Mouse (Mus musculus) c-Kit-negative CD71-positive TER-119-positive erythroid progenitor cells, embryonic 14.5 days (primary cell): ENCODE measurements at regions not wholly inside any gene's neighbourhood (a gene's known extent, or its start where the extent isn't known, plus 50 kb on each side); places are given as distances from the start of the nearest gene placed in this dataset.

Experiments used
- DNase-seq: peaks from one replicate; pipeline ENCODE4 v3.0.0-alpha.2; 2013; ENCODE audit warnings: low read depth, low spot score

GRCm38 (mm10) chr14:25052175-25052574 lies 406.8 kb upstream of the Zmiz1 start:
- DNase-seq: no peak

DNA sequence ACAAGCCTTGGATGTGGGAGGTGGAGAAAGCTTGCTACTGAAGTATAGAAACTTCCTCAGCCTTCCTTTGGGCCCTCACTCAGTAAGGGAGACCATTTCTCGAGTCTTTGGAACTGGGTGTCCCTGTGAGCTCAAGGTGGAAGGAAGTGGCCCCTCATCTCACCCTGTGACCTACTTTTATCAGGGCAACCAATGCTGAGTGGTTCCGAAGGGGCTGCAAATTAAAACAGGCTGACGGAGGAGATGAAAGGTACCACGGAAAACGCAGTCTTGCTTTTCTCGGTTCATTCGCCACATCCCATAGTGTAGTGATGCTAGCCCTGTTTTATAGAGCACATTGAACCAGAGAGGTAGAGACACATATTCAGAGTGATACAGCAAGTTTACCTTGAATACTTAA lies 399.6 kb upstream of the Zmiz1 start:
- no peak for DNase-seq

GRCm38 (mm10) chr14:25060285-25060684 lies 398.7 kb upstream of the Zmiz1 start:
- DNase-seq: no peak

DNA sequence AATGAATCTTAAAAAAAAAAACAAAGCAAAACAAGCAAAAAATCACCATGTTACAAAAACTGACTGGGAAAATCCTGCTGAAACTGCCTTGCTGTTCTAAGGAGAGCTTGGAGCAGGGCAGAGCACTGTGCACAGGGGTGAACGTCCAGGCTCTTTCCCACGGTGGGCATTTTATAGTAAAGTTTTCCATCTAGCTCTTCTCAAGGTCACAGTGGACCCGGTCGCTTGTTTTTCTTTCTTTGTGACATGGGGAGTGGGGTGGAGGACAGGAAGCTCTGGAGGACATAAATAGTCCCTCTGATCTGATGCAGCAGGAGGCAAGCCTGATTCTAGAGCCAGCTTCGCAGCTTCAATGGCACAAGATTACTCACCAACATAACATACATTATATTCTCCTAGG lies 395.9 kb upstream of the Zmiz1 start:
- DNase-seq: no peak

- no peak for DNase-seq
These were observed 394.6 kb upstream of the Zmiz1 start for GRCm38 (mm10) chr14:25064190-25064947.

DNA sequence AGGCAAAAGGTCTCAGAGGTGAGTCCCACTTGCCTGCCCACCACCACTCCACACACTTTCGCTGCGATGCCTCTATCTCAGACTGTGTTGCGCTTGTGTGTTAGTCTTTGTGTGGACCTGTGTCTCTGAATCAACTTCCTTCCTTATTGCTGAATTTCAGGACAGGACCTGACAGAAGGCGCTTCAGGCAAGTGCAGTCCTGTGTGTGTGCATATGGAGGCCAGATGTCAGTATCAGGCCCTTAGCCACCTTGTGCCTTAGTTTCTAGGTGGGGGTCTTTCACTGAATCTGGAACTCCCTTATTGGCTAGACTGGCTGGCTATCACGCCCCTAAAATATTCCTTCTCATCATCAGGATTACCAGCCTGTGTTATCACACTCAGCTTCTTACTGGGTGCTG lies 391.6 kb upstream of the Zmiz1 start:
- no peak for DNase-seq

GRCm38 (mm10) chr14:25068430-25068829 lies 390.6 kb upstream of the Zmiz1 start:
- DNase-seq: no peak

DNA sequence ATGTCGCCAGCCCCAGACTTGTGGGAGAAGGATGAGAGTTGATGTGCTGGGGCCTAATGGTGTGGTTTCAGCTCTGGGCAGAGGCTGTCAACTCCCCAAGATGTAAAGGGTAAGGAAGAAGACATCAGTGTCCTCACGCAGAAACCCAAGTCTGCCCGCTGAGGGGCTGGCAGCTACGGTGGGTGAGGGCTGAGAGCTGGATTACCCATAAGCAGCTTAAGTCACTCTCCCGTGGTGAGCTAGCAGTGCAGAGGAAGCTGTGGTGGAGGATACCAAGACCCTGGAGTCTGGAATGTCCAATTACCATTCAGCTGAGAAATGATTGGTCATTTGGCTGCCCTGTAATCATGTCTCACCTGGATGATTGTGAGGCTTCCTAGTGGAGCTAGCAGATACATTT lies 385.8 kb upstream of the Zmiz1 start:
- DNase-seq: no peak

GRCm38 (mm10) chr14:25074022-25074800 lies 384.8 kb upstream of the Zmiz1 start:
- no peak for DNase-seq

DNA sequence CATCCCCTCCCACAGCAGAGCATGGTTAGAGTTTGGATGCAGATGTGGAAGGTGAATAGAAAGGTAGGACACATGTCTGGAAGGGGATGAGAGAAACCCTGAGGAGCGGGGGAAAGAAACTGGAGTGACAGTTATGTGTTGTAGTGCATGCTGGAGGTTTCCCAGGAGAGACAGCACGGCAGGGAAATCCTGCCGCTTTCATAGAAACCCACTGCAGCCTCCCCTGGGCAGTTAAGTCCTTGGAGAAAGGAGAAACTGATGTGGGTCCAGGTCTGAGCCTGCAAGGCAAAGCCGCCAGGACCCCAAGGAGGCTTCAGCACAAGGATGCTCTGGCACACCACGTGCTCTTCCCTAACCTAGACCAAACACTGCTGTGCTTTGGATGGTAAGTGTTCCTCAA lies 384.1 kb upstream of the Zmiz1 start:
- DNase-seq: no peak

GRCm38 (mm10) chr14:25080431-25080830 lies 378.6 kb upstream of the Zmiz1 start:
- no peak for DNase-seq

GRCm38 (mm10) chr14:25083847-25084246 lies 375.1 kb upstream of the Zmiz1 start:
- no peak for DNase-seq

DNA sequence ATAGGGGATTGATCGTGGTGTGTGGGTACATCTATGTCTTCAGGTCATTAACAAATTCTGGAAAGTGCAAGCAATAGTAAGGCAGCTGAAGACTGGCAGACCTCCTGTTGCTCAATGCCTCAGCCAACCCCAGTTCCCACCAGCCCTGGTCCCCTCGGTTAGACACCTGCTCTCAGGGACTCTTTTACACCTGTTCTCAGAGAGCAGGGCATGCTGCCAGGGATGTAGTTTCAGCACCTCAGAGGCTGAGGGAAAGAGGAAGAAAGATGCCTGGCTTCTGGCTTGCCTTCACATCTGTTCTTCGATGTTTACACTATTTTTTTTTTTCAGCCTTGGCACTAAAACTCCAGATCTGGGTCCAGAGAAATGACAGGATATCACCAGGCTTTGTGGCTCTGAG lies 362.2 kb upstream of the Zmiz1 start:
- DNase-seq: no peak

DNA sequence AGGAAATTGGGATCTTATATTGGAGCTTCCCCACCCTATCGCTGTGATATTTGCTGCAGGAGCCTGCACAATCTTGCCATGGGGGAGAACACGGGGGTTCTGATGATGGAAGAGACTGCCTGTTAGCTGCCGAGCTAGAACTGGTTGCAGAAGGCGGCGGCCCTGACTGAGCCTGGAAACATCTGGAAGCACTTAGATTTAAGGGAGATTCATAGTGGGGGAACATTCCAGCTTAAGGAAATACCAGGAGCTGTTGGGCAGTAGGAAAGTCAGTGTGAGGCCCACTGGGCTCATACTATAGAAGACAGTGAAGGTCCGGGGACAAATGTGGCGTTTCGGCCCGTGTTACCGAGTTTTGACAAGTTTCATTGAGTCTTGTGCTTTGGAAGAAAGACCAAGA lies 353.6 kb upstream of the Zmiz1 start:
- DNase-seq: no peak

DNA sequence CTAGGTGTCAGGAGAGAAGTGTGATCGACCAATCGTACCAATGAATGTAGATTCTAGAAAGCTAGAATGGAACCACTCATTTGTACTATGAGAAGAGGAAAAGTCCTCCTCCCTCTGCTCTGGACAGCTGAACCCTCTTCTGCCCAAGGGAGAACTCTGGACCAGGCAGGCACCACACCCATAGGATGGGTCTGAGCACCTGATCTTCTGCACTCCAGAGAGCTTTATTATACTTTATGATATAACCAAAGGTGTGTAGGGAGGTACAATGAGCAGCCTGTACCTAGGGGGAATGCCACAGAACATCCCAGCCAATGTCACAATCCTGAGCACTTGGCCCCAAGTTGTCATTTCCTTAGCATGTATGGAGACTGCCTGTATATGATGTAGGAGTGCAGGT lies 352.5 kb upstream of the Zmiz1 start:
- no peak for DNase-seq

- DNase-seq: no peak
These were observed 350.8 kb upstream of the Zmiz1 start for GRCm38 (mm10) chr14:25108101-25108652.

- no peak for DNase-seq
These were observed 350.2 kb upstream of the Zmiz1 start for GRCm38 (mm10) chr14:25108701-25109290.

DNA sequence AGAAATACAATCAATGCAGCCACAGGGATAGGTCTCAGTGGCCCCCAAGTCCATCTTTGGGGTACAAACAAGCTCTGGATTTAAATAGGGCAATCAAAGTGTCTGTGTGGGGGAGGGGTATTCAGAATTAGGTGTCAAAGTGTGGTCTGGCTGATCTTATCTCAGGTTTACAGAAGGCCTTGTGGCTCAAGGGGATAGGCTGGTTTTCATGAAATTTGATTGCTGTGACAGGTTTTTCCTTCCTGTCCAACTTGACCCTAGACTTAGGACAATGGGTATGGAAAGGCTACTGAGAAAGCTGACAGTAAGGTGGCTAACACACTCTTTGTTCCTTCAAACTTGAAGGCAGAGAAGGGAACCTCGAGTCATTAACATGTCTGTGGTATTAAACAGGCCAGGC lies 349.3 kb upstream of the Zmiz1 start:
- DNase-seq: no peak

DNA sequence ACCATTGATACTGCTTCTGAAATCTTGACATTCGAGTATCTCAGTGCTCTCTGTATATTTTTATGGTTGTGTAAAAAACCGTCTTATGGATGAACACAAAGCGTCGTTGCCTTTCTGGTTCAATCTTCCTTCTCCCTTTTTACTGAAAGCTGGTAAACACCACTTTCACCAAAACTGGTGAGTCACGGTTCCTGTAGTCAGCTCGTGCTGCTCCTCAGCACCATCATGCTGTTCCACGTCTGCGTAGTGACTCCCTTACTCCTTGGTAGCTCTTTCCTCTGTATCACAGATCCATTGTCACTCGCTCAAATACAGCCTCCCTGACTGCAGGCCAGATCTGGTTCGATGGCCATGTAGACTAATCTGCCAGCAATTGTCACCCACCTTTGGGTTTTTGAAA lies 346.2 kb upstream of the Zmiz1 start:
- DNase-seq: no peak

DNA sequence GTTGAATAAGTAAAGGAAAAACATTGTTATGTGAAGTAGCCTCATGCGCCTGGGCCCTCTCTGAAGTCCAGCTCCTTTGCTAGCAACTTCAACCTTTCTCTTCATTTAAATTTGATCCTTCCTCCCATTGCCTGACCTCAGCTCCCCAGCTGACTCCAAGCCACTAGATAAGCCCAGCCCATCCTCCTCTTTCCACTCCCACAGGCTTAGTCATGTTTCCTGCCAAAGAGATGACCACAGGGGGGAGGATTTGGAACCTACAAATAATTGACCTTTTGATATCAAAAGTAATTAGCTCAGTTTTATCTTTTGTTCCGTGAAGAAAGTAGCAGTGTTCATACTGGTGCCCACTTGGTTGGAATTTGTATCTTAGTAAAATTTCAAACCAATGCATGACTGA lies 345.7 kb upstream of the Zmiz1 start:
- no peak for DNase-seq

GRCm38 (mm10) chr14:25116424-25116823 lies 342.6 kb upstream of the Zmiz1 start:
- peak; percentile 30 for DNase-seq

DNA sequence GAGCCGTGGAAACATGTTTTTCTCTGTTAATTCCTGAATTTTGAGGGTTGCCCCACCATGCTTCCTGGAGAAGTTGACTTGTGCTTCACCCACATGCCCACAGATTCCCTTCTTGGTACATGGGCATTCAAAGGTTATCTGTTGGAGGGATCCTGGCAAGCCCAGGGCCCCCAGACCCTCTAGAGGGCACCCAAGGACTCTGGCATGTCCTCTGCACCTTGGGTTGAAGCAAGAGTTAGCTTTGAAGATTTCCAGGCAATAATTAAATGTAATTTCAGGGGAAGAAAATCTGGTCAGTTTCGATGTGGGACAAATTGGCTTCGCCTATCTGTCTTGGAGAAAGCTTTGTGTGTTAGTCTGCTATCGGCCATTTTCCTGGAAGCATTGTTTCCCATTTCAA lies 339.0 kb upstream of the Zmiz1 start:
- DNase-seq: no peak

DNA sequence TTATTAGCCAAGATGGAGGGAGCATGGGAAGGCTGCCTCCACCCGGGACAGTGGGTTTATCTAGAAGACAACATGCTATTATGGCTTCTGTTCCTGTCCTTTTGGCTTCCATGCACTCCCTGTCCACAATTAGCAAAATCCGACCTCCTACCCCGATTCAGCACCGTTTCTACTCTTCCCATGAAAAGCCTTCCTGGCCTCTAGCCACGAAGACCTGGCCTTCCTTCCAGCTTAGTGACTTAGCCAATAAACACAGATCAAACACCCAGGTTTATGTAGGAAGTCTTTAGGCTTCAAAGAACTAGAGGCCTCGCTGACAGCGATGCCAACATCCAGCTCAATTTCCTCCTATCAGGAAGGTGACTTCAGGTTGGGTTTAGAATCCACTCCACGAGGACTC lies 338.5 kb upstream of the Zmiz1 start:
- no peak for DNase-seq
